Mouse (Mus musculus) kidney, postnatal 36 days (tissue): ENCODE results near the gene Ptpn14.

ENCODE experiments used
- DNase-seq, 2 experiments: peaks; one replicate each; pipeline ENCODE4 v3.0.0; 2021 to 2022; ENCODE audit warnings: mixed read lengths in 2 of 2

Gene Ptpn14

DNA sequence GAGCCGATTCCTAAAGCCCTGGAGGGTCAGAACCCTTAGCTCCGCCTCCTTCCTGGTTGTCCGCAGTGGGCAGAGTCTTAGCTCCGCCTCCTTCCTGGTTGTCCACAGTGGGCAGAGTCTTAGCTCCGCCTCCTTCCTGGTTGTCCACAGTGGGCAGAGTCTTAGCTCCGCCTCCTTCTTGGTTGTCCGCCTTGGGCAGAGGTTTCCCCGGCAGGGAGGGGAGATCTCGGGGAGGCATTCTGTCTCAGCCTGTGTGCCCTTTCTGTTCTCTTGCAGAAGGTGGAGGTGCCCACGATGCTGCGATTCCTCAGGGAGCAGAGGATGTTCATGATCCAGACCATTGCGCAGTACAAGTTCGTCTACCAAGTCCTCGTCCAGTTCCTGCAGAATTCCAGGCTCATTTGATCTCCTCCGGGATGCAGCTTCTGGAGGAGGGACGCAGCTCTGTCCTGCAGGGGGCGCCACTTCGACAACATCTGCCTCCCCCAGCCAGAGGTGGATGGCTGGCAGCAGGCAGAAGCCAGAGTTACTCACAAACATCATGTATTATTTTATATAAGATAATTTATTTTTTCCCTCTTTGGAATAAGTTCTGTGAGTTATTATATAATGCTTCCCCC lies 141.7 kb downstream of the Ptpn14 start:
- DNase-seq, result peak in 1 of 2 experiments; percentile 59

DNA sequence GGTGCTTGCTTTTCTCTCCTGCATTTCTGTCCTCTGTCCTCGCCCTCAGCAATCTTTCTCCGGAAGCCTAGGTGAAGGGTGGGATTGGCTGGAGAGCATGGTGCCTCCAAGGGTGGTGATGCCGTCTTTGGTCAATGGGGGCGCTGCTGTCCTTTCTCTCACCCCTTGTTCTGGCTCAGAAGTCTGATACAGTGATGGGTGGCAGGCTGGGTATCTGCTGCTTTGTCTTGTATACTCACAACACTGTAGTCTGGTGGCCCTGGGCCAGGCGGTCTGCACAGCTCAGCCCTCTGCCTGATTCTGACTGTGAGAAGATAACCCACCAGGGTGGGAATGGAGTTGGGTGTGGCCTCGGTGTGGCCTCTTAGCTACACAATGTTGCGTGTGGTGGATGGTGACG lies 142.5 kb downstream of the Ptpn14 start:
- no peak for DNase-seq

DNA sequence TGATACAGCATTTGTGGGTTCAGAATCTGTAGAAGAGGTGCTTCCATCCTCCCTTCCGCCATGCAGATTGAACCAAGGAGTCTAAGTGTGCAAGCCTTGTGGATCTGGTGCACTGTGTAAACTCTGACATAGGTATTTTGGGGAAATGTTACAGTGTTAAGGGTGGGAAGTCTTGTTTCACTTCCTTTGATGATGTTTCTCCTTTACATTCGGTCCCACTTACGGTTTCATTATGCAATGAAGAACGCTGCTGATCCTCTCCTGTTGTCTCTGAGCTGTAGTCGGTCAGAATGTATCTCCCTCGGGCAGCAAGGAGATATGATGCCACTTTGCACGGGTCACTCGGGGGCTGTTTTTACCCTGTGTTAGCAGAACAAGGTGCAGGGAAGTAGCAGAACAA lies 143.6 kb downstream of the Ptpn14 start:
- no peak for DNase-seq

DNA sequence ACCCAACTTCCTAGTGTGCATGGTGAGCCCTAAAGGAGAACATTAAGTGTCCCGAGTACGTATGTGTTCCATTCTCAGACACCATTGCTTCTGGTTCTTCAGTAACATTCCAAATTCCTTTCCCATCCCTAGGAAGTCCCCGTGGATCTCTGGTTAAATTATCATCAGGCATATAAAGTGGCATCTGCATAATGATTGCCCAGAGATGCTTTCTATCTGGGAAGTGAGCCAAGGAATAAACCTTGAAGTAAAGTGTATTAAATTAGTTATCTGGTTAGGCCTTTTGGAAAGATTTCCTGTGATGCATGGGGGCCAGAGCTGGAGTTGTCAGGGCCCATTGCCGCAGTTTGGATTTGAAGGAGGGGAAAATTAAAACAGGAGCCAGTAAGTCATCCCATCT lies 144.0 kb downstream of the Ptpn14 start:
- DNase-seq, result no peak

DNA sequence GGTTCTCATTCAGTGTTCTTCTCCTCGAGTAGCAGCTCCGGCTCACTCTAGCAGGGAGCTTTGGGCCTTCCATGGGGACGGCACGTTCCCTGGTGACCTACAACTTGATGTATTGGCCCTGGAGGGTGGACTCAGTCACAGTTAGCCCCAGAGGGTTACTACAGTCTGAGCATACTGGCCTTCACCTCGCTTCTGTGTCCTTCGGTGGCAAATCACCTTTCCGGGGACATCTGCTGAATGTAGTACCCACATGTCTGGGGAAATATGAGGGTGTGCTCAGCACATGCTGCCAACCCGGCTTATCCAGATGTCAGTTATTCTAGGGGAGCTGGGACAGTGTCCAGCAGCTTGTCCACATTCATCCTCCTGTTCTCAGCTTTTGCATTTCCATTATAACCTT lies 145.5 kb downstream of the Ptpn14 start:
- no peak for DNase-seq

DNA sequence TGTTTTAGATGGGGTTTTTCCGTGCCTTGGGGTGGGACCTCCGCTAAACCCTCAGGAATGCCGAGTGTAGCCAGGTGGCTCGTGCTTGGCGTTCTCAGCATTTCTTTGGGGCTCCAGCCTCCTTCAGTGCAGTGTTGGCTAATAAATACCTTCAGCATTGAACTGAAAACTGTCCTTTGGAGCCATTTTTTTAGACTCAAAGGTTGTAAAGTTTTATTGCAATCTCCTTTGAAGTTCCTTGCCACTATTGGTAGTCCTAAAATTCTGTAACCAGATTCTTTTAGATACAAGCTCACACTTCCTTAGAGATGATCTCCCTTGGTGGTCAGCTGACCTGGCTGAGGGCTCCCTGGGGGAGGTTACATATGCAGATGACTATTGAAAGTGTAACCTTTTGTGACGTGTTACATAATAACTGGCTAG lies 147.4 kb downstream of the Ptpn14 start:
- peak; percentile 46 to 53 for DNase-seq

DNA sequence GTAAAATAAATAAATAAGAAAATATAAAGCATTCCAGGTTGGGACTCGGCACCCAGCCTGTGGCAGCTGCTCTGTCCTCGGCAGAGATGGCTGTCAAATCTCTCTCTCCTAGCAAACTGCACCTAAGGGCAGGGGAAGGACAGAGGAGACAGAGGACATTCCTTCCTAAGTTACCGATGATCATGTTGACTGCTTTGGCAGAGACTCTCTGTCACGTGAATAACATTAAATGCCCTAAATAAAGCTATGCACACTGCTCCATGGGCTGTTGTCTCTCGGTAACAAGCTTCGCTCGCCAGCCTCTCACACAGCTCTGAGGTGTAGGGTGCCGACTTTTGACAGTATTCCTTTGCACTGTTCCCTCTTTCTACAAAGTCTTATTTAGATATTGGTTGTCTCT lies 148.1 kb downstream of the Ptpn14 start:
- DNase-seq, result no peak

DNA sequence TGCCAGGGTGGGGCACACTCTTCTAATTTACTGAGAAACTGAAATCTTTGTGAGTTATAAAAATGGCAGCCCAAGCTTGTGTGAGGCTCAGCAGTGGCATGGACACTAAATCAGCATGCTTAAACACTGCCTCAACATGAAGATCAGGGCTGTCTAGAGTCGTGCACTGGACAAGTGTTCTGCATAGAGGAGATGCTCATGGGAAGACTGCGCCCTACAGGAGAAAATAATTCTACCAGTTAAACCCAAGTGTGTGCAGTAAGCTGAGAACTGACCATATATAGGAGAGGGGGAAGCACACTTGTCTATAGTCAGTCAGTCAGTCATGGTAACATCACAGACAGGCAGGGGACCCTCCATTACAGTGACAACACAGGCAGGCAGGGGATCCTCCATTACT lies 151.1 kb downstream of the Ptpn14 start:
- no peak for DNase-seq

DNA sequence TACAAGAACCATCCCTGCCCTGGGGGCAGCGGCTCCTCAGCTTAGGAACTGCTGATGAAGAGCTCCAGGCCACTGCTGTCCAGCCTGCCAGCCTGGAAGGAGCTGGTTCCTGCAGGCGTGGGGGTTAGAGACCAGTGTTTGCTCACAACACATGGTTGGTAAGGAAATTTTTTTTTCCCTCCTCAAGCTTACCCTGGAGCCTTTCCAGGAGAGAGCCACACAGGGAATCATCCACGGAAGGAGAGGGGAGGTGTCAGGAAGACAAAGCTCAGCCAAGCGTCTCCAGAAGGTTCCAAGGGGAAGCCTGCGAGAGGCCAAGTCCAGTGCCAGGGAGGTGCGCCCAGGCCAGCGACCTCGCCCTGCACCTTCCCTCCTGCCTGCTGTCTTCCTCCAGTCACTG lies 151.9 kb downstream of the Ptpn14 start:
- DNase-seq, result peak; percentile 82 to 87

DNA sequence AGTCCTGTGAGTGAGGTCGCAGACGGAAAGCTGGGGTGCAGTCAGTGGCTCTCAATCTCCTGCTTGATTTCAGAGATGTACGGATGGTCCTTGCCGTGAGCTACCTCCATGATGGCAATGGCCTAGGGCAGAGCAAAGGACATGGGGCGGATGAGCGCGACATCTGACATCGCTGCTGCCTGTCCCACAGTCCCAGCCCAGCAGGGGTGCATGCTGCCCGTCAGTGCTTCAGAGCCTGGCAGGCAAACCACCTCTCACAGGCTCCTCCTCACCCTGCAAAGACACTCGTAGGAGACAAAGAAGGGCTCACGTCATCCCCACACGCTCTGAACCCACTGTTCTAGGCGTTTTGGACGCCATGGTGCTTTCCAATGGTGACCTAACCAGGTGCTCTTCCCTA lies 152.7 kb downstream of the Ptpn14 start:
- no peak for DNase-seq

DNA sequence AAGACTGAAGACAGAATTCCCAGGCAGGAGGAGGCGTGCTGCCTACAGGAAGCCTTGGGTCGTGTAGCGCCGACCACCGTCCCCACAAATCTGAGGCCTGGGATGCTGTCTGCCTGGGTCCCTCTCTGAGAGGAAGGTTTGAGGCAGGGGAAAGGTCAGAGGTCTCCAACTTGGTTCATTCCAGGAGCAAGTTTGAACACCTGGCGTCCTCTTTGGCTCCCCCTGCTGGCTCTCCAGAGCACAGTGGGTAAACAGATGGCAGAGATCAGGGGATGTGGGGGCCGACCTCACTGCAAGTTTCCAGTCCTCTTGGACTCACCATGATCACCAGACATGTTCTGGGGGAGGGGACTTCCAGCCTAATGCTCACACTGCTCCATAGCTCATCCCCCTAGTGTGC lies 154.8 kb downstream of the Ptpn14 start:
- DNase-seq, result peak; percentile 39 to 84

DNA sequence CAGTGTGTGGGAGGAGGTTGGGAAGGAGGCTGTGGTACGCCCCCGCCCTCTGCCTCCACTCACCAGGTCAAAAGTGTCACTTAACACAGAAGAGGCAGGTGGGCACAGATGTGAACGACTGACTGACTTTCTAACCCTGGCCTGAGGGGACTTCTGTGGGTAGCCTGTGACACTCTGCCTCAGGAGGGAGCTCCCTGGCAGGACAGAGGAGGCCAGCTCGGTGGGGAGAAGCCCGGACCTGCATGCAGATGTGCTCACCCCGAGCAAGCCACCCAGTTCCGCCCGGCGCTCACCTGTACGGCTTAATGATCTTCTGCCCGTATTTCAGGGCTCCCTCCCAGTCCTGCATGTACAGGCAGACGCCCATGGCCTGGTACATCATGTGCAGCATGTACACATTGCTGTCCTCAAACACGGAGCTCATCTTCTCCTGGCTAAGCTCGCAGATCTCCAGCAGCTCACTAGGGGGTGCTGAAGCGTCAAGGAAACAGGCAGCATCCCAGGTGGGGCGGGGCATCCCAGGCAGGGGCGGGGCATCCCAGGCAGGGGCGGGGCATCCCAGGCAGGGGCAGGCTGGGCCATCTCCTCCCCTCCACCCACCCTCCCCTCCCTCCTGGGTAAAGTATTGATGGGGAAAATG lies 155.6 kb downstream of the Ptpn14 start:
- DNase-seq, result peak; percentile 63 to 84

DNA sequence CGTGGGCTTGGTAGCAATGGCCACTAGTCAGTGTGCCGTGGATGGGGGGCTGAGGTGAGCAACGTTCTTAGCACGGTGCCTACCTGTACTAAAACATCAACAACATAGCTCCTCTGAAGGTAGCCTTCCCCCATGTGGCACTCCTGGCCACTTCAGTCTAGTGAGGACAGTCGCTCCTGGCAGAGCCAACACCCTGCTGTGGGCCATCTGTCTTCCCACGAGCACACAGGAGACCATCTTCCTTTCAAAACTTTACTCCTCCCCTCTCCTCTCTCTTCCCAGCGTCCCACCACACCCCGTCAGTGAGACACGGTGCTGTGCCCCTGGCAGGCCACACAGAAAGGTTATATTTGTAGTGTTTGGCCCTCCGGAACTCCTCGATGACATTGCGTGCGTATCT lies 156.9 kb downstream of the Ptpn14 start:
- no peak for DNase-seq

DNA sequence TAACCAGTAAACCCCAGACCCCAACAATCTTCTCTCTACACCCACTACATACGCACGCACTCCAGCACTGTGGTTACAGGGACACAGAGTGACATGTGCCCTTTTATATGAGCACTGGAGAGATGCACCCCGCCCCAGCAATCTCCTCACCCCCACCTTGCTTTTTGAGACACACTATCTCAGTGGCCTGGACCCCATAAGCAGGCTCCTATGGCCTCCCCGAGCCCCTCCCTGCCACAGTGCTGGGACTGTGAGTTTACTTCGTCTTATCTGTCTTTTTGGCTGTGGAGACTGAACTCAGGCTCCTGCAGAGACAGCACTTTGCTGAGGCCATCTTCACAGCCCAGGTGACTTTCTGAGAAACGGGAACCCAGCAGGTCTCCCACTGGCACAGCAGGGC lies 157.9 kb downstream of the Ptpn14 start:
- no peak for DNase-seq

DNA sequence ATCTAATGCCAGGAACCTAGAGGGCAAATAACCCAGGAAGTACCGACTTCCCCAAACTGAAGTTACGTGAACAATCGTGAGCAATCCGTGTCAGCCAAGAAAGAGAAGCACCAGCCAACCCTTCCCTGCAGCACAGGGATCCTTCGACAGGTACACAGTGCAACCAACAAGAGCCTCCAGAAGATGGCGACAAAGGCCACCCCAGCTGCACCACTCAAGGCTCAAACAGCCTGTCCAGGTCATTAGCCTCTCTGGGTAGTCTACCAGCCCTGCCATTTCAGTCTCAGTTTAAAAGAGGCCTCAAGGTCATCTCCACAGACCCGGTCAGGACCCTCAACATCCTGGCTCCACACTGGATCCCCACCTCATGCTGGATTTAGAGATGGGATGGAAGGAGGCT lies 159.4 kb downstream of the Ptpn14 start:
- DNase-seq, result peak; percentile 70 to 81

DNA sequence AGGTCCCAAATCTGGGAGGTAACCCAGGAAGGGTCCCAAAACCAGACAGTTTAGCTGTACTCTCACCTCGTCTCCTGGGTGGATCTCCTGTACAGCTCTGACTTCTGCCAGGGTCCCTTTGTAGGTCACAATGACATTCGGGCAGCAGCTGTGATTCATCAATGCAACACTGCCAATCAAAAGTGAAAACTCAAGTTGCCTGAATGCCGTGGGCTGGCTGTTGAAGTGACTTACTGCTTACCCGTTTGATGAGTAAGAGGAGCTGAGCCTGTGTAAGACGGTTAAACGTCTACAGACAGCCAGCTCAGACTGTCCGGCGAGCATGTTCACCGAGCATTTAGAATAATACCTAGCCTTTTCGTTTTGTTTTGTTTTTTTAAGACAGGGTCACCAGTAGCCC lies 160.7 kb downstream of the Ptpn14 start:
- no peak for DNase-seq

DNA sequence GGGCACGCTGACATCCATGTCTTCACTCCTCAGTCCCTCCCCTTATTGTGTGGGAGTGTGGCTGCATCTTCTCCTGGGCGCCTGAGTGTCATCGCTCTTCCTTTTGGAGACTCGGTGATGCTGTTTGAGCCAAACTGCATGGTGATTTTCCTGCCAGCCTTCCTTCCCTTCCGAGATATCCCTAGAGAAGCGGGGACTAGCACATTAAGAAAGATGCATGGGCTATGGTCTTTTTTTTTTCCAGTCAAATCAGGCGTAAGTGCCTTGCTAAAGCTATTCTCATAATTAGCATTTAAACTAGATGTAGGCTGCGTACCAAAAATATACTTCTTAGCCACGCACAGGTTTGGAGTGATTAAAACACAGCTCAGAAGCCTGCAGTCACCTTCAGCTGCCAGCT lies 166.1 kb downstream of the Ptpn14 start:
- DNase-seq, result no peak

DNA sequence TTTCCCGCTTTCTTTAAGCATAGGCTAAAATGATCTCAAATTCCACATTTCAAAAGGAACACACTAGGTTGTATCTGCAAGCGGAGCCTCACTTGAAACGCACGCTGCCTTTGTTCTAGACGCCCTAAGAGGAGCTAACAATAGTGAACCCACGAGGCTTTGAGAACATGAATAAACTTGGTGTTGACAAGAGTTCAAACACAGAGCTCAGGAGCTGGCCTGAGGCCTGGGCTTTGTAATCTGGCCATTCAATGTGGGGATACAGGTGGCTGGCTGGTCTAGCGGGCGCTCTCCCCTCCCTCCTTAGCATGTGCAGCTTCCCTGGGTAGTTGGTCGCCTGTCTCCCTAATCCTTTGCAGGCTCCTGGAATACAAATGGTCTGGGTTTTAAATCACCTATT lies 169.8 kb downstream of the Ptpn14 start:
- DNase-seq, result no peak

DNA sequence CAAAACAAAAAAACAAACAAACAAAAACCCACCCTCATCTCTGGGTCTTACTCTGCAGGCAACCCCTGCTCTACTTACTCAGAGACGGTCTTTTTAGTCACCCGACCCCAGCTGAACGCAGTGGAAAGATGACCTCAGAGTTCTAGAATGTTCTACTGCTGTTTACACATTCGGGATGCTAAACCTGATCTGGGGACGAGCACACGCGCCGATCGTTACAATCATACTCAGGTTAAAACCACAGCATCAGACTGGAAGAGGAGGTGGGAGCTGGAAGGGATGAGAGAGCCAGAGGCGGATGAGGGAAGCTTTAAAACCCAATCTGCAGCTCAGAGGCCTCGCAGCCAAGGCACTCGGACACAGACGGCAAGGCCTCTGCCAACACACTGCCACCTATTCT lies 170.6 kb downstream of the Ptpn14 start:
- DNase-seq, result no peak

DNA sequence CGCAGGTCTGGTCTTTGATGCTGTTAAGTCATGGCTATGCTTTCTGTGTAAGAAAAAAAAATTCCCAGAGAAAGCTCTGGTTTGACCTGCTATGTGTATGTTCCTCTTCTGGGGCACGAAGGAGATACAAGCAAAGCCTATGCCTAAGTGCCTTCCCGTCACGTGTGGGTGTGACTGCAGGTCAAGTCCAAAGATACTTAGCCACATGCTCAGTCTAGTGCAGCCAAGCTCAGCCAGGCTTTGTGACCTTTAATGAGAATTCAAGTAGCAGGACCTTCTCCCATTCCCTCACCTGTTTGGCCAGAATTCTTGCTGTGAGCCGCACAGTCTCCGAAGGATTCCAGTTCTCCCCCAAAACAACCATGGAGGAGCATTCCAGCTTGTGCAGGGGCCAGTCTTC lies 171.5 kb downstream of the Ptpn14 start:
- DNase-seq, result peak; percentile 39 to 56

DNA sequence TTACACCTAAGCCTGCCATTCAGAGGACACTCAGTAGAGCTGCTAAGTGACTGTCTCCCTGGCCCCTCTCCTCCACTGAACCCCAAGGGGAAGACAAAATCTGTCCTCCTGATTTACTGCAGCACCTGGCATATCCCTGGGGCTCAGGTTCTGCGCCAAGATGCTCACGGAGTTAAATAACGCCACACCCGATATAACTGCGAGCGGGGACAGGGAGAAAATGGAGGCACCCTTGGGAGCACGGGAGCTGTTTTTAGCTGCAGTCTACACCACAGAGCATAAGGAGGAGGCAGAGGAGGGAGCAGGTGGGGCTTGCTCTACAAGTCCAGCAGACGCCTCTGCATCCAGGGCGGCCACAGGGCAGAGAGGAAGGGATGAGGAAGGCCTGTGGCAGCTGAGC lies 174.3 kb downstream of the Ptpn14 start:
- no peak for DNase-seq

DNA sequence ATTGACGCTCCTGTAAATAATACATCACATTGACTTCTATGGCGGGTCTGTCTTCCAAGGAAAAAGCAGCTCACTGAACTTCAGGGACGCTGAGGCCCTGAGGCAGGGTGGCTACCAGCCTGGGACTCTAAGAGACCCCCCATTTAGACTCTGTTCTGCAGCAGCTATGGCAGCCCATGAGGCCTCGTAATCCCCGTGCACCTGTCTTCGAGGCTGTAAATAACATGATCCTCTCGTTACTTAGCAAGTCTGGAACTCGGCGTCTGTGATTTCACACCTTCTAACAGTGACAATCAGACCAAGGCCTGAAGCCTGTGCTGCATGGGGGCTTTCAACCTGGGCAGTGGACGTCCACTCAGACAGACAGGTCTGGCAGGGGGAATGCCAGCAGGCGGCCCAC lies 175.1 kb downstream of the Ptpn14 start:
- DNase-seq, result no peak

DNA sequence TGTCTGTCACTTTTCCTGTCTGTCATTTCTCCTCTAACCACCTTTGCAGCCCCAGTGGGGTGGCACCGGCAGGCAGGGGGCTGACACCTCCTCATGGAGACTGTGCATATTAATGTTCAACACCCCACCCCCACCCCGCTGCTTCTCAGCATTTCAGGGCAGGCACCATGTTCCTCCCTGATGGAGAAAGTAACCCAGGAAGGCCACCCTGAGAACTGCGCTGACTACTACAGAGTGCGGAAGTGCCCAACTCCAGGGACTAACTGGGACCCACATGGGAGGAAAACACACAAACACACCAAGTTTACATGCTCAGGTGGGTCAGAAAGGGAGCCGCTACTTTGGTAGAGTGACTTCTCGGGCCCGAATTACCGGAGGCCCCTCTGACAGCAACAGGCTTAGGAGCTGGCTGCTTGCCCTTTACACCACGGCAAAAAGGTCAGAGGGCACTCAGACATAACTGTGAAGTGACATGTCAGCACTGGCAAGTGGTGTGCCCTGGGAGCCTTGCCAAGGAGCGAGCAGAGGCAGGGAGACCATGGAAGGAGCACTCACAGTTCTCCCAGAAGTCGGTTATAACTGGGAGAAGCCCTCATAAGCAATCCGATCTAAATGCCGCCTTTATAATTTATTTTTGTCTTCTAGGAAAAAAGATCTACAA lies 182.7 kb downstream of the Ptpn14 start:
- DNase-seq, result peak; percentile 84 to 90

DNA sequence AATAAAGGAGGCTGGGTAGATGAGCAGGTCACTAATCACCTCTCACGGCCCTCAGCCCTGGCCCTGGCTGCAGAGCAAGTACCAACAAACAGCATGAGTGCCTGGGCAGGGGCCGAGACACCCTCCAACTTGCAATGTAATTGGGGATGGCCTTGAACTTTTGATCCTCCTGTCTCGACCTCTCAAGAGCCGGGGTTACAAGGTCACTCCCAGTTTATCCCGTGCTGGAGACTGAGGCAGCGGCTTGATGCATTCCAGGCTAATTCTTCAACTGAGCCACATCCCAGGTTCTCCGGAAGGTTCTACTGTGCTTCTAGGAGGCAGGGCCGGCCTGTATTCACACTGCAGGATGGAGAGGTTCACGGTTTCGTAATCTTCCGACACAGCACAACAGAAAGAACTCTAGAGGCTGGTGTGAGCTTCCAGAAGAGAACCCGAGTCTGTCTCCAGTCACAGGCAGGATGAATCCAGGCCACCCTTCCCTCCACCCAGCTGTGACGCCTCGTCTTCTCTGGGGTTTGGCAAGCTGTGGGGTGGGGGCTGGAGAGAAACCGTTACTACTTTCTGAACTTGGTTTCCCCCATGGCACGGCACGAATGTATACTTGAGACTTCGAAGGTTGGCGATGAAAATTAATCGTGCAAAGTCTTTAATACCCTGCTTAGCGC lies 185.2 kb downstream of the Ptpn14 start:
- DNase-seq, result no peak
